Mouse (Mus musculus) embryonic stem cell, embryonic (primary cell): Measurements from ENCODE around the gene Chmp1a.

Source experiments
- CTCF ChIA-PET, 4 experiments: fragments of 300-600 bp in 2 of 4; fragments of 350-600 bp in 2 of 4; sonication (Branson Sonifier 250); formaldehyde crosslinking; loops; one replicate each; lab custom pipeline; 2022; ENCODE audit warnings: inconsistent platforms in 2 of 4; lab: Charles Lee
- POLR2A ChIA-PET, 4 experiments: fragments of 300-600 bp in 2 of 4; fragments of 350-600 bp in 2 of 4; sonication (Branson Sonifier 250); formaldehyde crosslinking; loops; one replicate each; lab custom pipeline; 2022; ENCODE audit warnings: antibody characterized with exemption in 4 of 4, inconsistent platforms in 1 of 4; lab: Charles Lee

Gene Chmp1a

GRCm38 (mm10) chr8:123239398-123239797 lies 26.8 kb upstream of the Chmp1a start:
- ChIA-PET CTCF (interaction anchor here in 3 of 4 experiments (0.5 to 0.7 kb wide), 6 partner anchors 7 to 902 kb away, joined by 3 to 9 read pairs (median 5); no protein-coding TSS in a partner anchor), POLR2A (interaction anchor here in 2 of 4 experiments (1.0 to 9.1 kb wide), 8 partner anchors 11 to 134 kb away, joined by 3 to 46 read pairs (median 3); partner anchors contain the start of genes Vps9d1 (in 2 of the 2), Zfp276 (in 2 of the 2), Chmp1a (in 1 of the 2) and Spata33 (in 1 of the 2))

GRCm38 (mm10) chr8:123235520-123236497 lies 23.2 kb upstream of the Chmp1a start, which contains the start of gene Spata2l:
Spata2l (minus strand) TSS chr8:123236233.
- ChIA-PET CTCF (interaction anchor here (0.5 to 2.0 kb wide), 24 partner anchors 9 to 1624 kb away, joined by 3 to 9 read pairs (median 4); partner anchors contain the start of genes Chmp1a (in 3 of the 4), Spata33 (in 3 of the 4), Mc1r (in 2 of the 4) and Cdk10 (in 1 of the 4)), POLR2A (interaction anchor here (0.5 to 9.1 kb wide), 55 partner anchors 9 to 932 kb away, joined by 3 to 53 read pairs (median 4); partner anchors contain the start of genes Vps9d1 (in 4 of the 4), Zfp276 (in 4 of the 4), Chmp1a (in 3 of the 4) and Spata33 (in 3 of the 4))

GRCm38 (mm10) chr8:123234918-123235519 lies 22.5 kb upstream of the Chmp1a start:
- ChIA-PET CTCF (interaction anchor here in 3 of 4 experiments (0.5 to 3.5 kb wide), 8 partner anchors 11 to 172 kb away, joined by 3 to 19 read pairs (median 6); partner anchors contain the start of genes Chmp1a (in 2 of the 3), Spata33 (in 2 of the 3) and Mc1r (in 1 of the 3)), POLR2A (interaction anchor here (0.5 to 9.1 kb wide), 35 partner anchors 9 to 711 kb away, joined by 3 to 53 read pairs (median 5); partner anchors contain the start of genes Vps9d1 (in 3 of the 4), Zfp276 (in 3 of the 4), Cdk10 (in 2 of the 4) and Chmp1a (in 2 of the 4))

GRCm38 (mm10) chr8:123233760-123234159 lies 21.2 kb upstream of the Chmp1a start:
- POLR2A ChIA-PET = interaction anchor here (0.5 to 9.1 kb wide), 36 partner anchors 8 to 598 kb away, joined by 3 to 53 read pairs (median 4); partner anchors contain the start of genes Vps9d1 (in 3 of the 4), Zfp276 (in 3 of the 4), Cdk10 (in 2 of the 4) and Chmp1a (in 2 of the 4)
- CTCF ChIA-PET = interaction anchor here in 3 of 4 experiments (0.6 to 3.5 kb wide), 10 partner anchors 12 to 410 kb away, joined by 3 to 19 read pairs (median 6); partner anchors contain the start of genes Chmp1a (in 1 of the 3) and Spata33 (in 1 of the 3)

GRCm38 (mm10) chr8:123233300-123233699 lies 20.7 kb upstream of the Chmp1a start:
- ChIA-PET CTCF (interaction anchor here in 3 of 4 experiments (0.6 to 3.5 kb wide), 15 partner anchors 9 to 411 kb away, joined by 3 to 19 read pairs (median 5); partner anchors contain the start of genes Chmp1a (in 1 of the 3), Mc1r (in 1 of the 3) and Spata33 (in 1 of the 3)), POLR2A (interaction anchor here (0.5 to 9.1 kb wide), 30 partner anchors 9 to 598 kb away, joined by 3 to 53 read pairs (median 5); partner anchors contain the start of genes Vps9d1 (in 3 of the 4), Zfp276 (in 3 of the 4), Cdk10 (in 2 of the 4) and Chmp1a (in 2 of the 4))

- CTCF ChIA-PET = interaction anchor here (0.8 to 3.5 kb wide), 14 partner anchors 8 to 210 kb away, joined by 3 to 19 read pairs (median 5); partner anchors contain the start of genes Chmp1a (in 2 of the 4) and Spata33 (in 2 of the 4)
- POLR2A ChIA-PET = interaction anchor here in 3 of 4 experiments (0.5 to 9.1 kb wide), 18 partner anchors 8 to 646 kb away, joined by 3 to 53 read pairs (median 8); partner anchors contain the start of genes Cdk10 (in 2 of the 3), Chmp1a (in 2 of the 3), Spata33 (in 2 of the 3) and Vps9d1 (in 1 of the 3)
These were observed 20.0 kb upstream of the Chmp1a start for GRCm38 (mm10) chr8:123232553-123232952.

GRCm38 (mm10) chr8:123231742-123232141 lies 19.2 kb upstream of the Chmp1a start:
- CTCF ChIA-PET = interaction anchor here in 3 of 4 experiments (0.5 to 3.5 kb wide), 13 partner anchors 8 to 297 kb away, joined by 3 to 19 read pairs (median 4); partner anchors contain the start of genes Chmp1a (in 3 of the 3) and Spata33 (in 3 of the 3)
- POLR2A ChIA-PET = interaction anchor here in 3 of 4 experiments (0.5 to 9.1 kb wide), 12 partner anchors 12 to 124 kb away, joined by 3 to 53 read pairs (median 5); partner anchors contain the start of genes Chmp1a (in 2 of the 3), Spata33 (in 2 of the 3), Vps9d1 (in 1 of the 3) and Zfp276 (in 1 of the 3)

GRCm38 (mm10) chr8:123230326-123230725 lies 17.8 kb upstream of the Chmp1a start:
- ChIA-PET POLR2A (interaction anchor here in 2 of 4 experiments (1.1 to 1.6 kb wide), 2 partner anchors 9 to 124 kb away, joined by 3 to 6 read pairs; no protein-coding TSS in a partner anchor), CTCF (interaction anchor here in 1 of 4 experiments (1.5 kb wide), 1 partner anchor 18 kb away, joined by 4 read pairs; the partner anchor contains the start of genes Chmp1a and Spata33)

GRCm38 (mm10) chr8:123228416-123228815 lies 15.9 kb upstream of the Chmp1a start:
- POLR2A ChIA-PET = interaction anchor here in 1 of 4 experiments (1.3 kb wide), 2 partner anchors 12 to 16 kb away, joined by 3 to 5 read pairs; partner anchors contain the start of genes Chmp1a and Spata33
- CTCF ChIA-PET = no interaction called here

GRCm38 (mm10) chr8:123224278-123225266 lies 12.0 kb upstream of the Chmp1a start, which contains the start of gene Cdk10:
Cdk10 (plus strand) TSS chr8:123224842.
- POLR2A ChIA-PET = interaction anchor here in 3 of 4 experiments (0.6 to 3.7 kb wide), 21 partner anchors 8 to 294 kb away, joined by 3 to 30 read pairs (median 4); partner anchors contain the start of genes Chmp1a (in 3 of the 3), Spata2l (in 3 of the 3), Spata33 (in 3 of the 3) and Gas8 (in 1 of the 3)
- CTCF ChIA-PET = interaction anchor here in 3 of 4 experiments (0.6 to 1.9 kb wide), 7 partner anchors 9 to 86 kb away, joined by 3 to 6 read pairs (median 4); partner anchors contain the start of genes Chmp1a (in 2 of the 3), Spata33 (in 2 of the 3) and Spata2l (in 1 of the 3)

- POLR2A ChIA-PET = interaction anchor here (0.5 to 2.5 kb wide), 11 partner anchors 9 to 407 kb away, joined by 3 to 16 read pairs (median 3); partner anchors contain the start of genes Spata2l (in 2 of the 4), Chmp1a (in 1 of the 4), Spata33 (in 1 of the 4) and Zfp276 (in 1 of the 4)
These were observed 8.4 kb upstream of the Chmp1a start for GRCm38 (mm10) chr8:123220917-123221316.

GRCm38 (mm10) chr8:123215430-123215829 lies 2.9 kb upstream of the Chmp1a start:
- ChIA-PET CTCF (no interaction called here), POLR2A (interaction anchor here in 1 of 4 experiments (1.0 kb wide), 2 partner anchors 9 to 107 kb away, joined by 3 to 4 read pairs; partner anchors contain the start of gene Cdk10)

More at GRCm38 (mm10) chr8:123220917-123221316, 8.4 kb upstream of the Chmp1a start:
- CTCF ChIA-PET = interaction anchor here in 3 of 4 experiments (0.5 to 1.3 kb wide), 8 partner anchors 8 to 769 kb away, joined by 3 to 9 read pairs (median 4); partner anchors contain the start of genes Chmp1a (in 1 of the 3) and Spata33 (in 1 of the 3)

- CTCF ChIA-PET = interaction anchor here (0.7 to 2.8 kb wide), 44 partner anchors 8 to 931 kb away, joined by 3 to 40 read pairs (median 4); partner anchors contain the start of genes Spata2l (in 3 of the 4), Mc1r (in 1 of the 4), Spire2 (in 1 of the 4) and Zfpm1 (in 1 of the 4)
- POLR2A ChIA-PET = interaction anchor here (0.5 to 3.1 kb wide), 104 partner anchors 8 to 770 kb away, joined by 3 to 48 read pairs (median 4); partner anchors contain the start of genes Cdk10 (in 3 of the 4), Spata2l (in 3 of the 4), Dpep1 (in 2 of the 4) and Tcf25 (in 2 of the 4)
These were observed 682 bp upstream of the Chmp1a start for GRCm38 (mm10) chr8:123213118-123213772.
